Mouse (Mus musculus): ENCODE data around the gene Vps26b.

DNA sequence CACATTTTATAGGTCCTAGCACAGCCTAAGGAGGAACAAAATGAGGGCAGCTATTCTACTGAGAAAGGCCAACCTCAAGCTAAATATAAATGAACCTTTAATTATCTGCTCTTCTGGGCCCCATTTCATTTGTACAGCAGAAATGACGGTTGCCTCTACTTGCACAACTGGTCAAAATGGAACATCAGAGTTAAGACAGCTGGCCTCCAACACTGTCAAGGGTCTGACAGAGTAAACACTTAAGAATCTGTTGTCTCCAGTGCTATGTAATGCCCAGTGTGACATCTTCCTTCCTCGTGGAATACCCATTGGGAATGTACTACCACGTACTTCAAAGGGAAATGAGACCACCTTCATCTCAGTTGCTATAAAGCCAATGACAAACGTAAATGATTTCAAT is 18.3 kb downstream of the Vps26b start:
- no peak for TF ChIP-seq CTCF (IDR thresholded peaks at IDR 0.05; ENCODE audit: control insufficient read depth, insufficient read depth, insufficient read length)
- TF ChIP-seq USF1 (IDR thresholded peaks at IDR 0.05; ENCODE audit: low read depth): no peak
- no peak for TF ChIP-seq MYOD1 (IDR thresholded peaks at IDR 0.05; ENCODE audit: control insufficient read depth, insufficient read length, low read depth)
- TF ChIP-seq MAX (IDR thresholded peaks at IDR 0.05): no peak
- no peak for TF ChIP-seq FOSL1 (IDR thresholded peaks at IDR 0.05; ENCODE audit: insufficient read depth, low read length, poor library complexity, severe bottlenecking)
- TF ChIP-seq MYOG (IDR thresholded peaks at IDR 0.05; ENCODE audit: control insufficient read depth, extremely low read depth, insufficient read length): no peak

Data from C2C12 (cell line).